Mouse (Mus musculus) thymus, adult 2 months (tissue): ENCODE measurements around the gene Ntan1. TPM values are rescaled to one million over a fixed set of nuclear protein-coding genes. Genes with fewer than 3 reads are reported as not detected.
A peak's percentile ranks its signal among the peaks of the same experiment; 100 is the strongest.
"Not testable (repeated sequence)": the region's sequence is repeated elsewhere in the genome, so short reads cannot be mapped to it uniquely, and the experiment has no call there.

Experiments used
- DNase-seq: peaks from one replicate; pipeline ENCODE4 v3.0.0; 2021
- H3K27ac ChIP-seq: fragments of 200-500 bp; 2 replicates; pipeline ENCODE4 v1.5.1; 2012; ENCODE audit warnings: low read length, control low read depth; ENCODE audit not compliant: control insufficient read depth, insufficient read depth
- H3K27me3 ChIP-seq: fragments of 200-500 bp; 2 replicates; pipeline ENCODE4 v1.6.1; 2012; ENCODE audit warnings: mild to moderate bottlenecking, low read length, moderate library complexity, mixed read lengths; ENCODE audit not compliant: control insufficient read depth, insufficient read depth
- H3K36me3 ChIP-seq: fragments of 200-500 bp; 2 replicates; pipeline ENCODE4 v1.6.1; 2012; ENCODE audit warnings: mild to moderate bottlenecking, low read length, moderate library complexity; ENCODE audit not compliant: control insufficient read depth, insufficient read depth
- H3K4me1 ChIP-seq: fragments of 200-500 bp; replicated peaks from 2 replicates; pipeline ENCODE4 v1.6.1; 2012; ENCODE audit warnings: low read length; ENCODE audit not compliant: control insufficient read depth, insufficient read depth
- H3K4me3 ChIP-seq: fragments of 200-500 bp; 2 replicates; pipeline ENCODE4 v1.5.1; 2012; ENCODE audit warnings: mild to moderate bottlenecking, low read length, control low read depth, moderate library complexity; ENCODE audit not compliant: control insufficient read depth, insufficient read depth
- CTCF ChIP-seq: fragments of 200-500 bp; IDR thresholded peaks from 2 replicates; pipeline ENCODE4 v1.5.1; 2012; ENCODE audit warnings: mild to moderate bottlenecking, control low read depth, low read length, moderate library complexity, borderline replicate concordance; ENCODE audit not compliant: control insufficient read depth, poor library complexity, insufficient read depth; ENCODE audit errors: extremely low read depth
- POLR2A ChIP-seq: fragments of 200-500 bp; IDR thresholded peaks from 2 replicates; pipeline ENCODE4 v1.6.1; 2012; ENCODE audit warnings: mild to moderate bottlenecking, low read length, control low read depth, moderate library complexity; ENCODE audit not compliant: control insufficient read depth, poor library complexity, insufficient read depth; ENCODE audit errors: extremely low read depth
- WGBS: fragments of 180-500 bp; shearing (Covaris S2); methylation state at CpG from one replicate; pipeline ENCODE4 v1.1.7; 2018; 5-methylcytosine and 5-hydroxymethylcytosine counted together
- polyA plus RNA-seq: library from polyadenylated mRNA; depleted of rRNA; stranded (reverse); fragments of >200 nt; gene quantifications from 2 replicates; pipeline ENCODE4 v1.2.3, GENCODE M21; 2012; rRNA removed

Ntan1 gene
- polyA plus RNA-seq: 80.3 and 86.7 TPM in 2 replicates

DNA sequence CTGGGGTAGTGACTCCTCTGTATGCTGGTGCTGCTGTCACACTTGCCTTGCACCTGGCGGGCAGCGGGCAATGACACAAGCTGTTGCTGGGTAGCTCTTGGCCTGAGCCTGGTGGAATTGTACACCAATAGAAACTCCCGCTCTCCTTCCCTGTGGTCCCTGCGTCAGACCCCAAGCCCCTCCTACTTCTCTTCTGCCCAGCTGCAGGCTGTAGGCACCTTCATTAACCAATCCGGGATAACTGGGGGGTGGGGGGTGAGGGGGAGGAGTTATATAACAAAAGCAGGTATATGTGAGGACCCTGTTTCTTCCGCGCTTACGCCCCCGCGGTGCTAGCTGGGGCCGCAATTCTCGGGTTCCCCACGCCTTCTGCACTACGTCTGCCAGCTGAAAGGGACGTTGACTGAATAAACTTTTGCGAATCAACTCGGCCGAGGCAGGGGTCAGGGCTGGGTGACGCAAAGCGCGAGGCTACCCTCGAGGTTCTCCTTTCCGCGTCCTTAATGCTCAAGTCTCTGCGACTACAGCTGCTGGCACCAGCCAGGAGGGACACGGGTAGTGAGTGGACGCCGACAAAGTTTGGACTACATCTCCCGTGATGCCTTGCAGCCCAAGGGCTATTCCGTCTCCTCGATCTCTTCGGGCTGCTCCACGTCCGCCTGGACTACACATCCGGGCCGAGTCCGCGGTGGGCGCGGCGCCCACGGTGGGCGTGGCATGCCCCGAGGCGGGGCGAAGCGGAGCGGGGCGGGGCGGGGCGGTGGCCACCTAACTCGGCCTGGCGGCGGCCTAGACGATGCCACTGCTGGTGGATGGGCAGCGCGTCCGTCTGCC is at the start of gene Ntan1:
Gene Ntan1, plus strand, starts transcription at position 286 of the 834 bp plus-strand sequence.
- H3K27me3 ChIP-seq: no peaks in the 10 kb centered on the region
- TF ChIP-seq POLR2A (peak; percentile 41), CTCF (no peak)
- WGBS: under 1% methylated on average over 58 of the region's 58 CpGs

DNA sequence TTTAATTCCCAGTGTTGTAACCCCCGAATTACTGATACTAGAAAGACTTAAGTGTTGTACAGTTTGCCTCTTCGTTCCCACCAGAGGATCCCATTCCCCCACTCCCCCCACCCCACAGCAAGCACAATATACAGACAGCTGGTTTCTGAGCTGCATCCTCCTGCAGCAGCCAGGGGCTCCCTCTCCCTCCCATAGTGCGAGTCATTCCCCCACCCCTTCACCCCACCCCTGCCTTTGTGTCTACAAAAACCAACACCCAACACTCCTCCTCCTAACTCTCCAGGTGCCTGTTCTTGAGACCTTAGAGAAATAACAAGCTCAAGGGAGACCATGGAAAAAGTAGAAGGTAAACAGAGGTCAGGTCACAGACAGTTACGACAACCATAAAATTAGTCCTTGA is 47.0 kb upstream of the Ntan1 start:
- not testable (repeated sequence) for H3K27me3 ChIP-seq, H3K4me3 ChIP-seq, H3K36me3 ChIP-seq, H3K4me1 ChIP-seq, H3K27ac ChIP-seq, DNase-seq
- 88% methylated on average over 4 of the region's 4 CpGs for WGBS

More for the DNA sequence above, at the start of gene Ntan1:
- peak within 1 kb of the TSS; percentile 72 for H3K27ac ChIP-seq
- peak within 1 kb of the TSS; percentile 61 for H3K4me3 ChIP-seq
- peak; percentile 93 for DNase-seq
- H3K36me3 ChIP-seq: no peaks in the 10 kb centered on the region; the same call in 1 of the 2 replicates
- H3K4me1 ChIP-seq: peaks cover 7% of the 10 kb centered on the region

DNA sequence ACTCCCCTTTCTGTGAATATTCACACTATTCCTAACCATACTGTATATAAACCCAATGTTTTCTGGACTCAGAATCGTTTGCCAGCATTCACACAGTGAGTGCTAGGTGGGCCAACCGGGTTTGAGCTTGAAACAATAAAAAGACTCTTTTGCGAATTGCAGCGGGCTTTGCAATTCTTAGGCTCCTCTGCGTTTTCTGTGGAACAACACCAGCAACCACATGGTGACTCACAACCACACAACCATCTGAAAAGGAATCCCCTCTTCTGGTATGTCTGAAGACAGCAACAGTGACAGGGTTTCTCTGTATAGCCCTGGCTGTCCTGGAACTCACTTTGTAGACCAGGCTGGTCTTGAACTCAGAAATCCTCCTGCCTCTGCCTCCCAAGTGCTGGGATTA is 46.6 kb upstream of the Ntan1 start:
- H3K36me3 ChIP-seq, H3K4me3 ChIP-seq, DNase-seq, H3K27ac ChIP-seq, H3K4me1 ChIP-seq, H3K27me3 ChIP-seq: not testable (repeated sequence)
- 90% methylated on average over 5 of the region's 5 CpGs for WGBS

DNA sequence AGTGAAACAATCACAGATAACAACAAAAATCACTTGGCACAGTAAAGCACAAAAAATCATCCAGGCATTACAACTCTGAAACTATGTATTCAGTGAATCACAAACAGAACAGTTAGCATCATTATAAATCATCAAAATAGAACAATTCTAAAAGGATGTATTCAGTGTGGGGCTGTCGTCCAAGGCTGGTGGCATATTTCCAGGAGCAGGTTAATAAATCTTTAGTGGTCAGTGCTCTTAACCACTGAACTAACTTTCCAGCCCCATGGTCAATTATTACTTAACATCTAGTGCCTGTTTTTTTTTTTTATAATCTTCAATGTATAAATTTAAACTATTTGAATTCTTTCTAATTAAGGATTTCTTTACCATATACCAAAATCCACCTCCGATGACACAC is 44.6 kb upstream of the Ntan1 start:
- H3K4me1 ChIP-seq, H3K27ac ChIP-seq, DNase-seq, H3K4me3 ChIP-seq, H3K36me3 ChIP-seq, H3K27me3 ChIP-seq: not testable (repeated sequence)
- WGBS: 80% methylated on average over 2 of the region's 2 CpGs

DNA sequence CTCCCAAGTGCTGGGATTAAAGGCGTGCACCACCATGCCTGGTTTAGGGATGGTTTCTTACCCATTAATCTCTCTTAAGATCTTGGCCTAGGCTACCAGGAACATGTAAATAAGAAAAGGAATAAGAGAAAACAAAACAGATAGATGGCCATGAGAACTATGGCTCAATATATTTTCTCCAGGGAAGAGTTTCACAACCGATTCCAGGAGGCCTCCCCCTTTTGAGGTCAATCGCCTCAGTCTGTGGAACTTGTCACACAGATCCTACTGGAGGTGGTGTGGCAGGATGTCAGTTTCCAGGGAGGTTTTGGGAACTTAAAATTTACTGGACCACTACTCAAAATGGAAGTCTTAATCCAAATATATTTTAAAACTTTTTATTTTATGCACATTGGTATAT is 44.0 kb upstream of the Ntan1 start:
- H3K4me1 ChIP-seq, H3K27me3 ChIP-seq, DNase-seq, H3K4me3 ChIP-seq, H3K36me3 ChIP-seq, H3K27ac ChIP-seq: not testable (repeated sequence)
- WGBS: 96% methylated on average over 3 of the region's 3 CpGs

DNA sequence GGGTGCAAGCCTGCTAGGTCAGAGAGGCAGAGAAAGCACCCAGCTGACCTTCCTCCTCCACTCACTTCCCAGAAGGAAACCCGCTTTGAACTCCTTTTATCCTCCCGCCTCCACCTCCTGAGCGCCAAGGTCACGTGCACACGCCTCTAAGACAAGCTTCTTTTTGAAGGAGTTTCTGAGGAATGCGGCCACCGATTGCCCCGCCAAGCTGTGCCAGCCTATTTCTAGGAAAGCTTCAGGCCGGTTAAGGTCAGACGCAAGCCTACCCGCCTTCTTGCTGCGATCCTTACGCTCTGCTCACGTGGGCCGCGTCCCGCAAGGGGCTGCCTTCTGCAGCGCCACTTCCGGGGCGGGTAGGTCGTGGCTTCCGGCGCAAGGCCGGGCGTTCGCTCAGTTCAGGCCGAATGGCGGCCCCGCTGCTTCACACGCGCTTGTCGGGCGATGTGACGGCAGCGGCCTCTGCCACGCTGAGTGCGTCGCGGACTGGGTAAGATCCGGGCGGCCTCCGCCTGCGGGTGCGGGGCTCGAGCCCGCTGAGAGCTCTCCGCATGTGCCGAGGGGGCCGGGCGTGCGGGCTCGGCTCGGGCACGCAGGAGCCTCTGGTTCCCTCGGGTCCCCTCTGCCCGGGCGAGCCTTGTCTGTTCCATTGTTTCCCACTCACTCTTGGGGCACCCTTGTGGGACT is 38.1 kb upstream of the Ntan1 start, which contains the start of gene Rrn3:
Gene Rrn3, plus strand, starts transcription at position 356 of the 684 bp plus-strand sequence.
- Histone ChIP-seq H3K36me3 (peaks cover 15% of the 10 kb centered on the region), H3K27ac (no peak within 1 kb of the TSS; the same call in 1 of the 2 replicates), H3K27me3 (no peaks in the 10 kb centered on the region), H3K4me1 (peaks cover 11% of the 10 kb centered on the region), H3K4me3 (peak within 1 kb of the TSS; percentile 70)
- under 1% methylated on average over 57 of the region's 57 CpGs for WGBS
- peak; percentile 86 for DNase-seq
- TF ChIP-seq CTCF (0 out of 2 replicates have a peak, but pooled peaks have one; percentile 16), POLR2A (peak; percentile 86)

DNA sequence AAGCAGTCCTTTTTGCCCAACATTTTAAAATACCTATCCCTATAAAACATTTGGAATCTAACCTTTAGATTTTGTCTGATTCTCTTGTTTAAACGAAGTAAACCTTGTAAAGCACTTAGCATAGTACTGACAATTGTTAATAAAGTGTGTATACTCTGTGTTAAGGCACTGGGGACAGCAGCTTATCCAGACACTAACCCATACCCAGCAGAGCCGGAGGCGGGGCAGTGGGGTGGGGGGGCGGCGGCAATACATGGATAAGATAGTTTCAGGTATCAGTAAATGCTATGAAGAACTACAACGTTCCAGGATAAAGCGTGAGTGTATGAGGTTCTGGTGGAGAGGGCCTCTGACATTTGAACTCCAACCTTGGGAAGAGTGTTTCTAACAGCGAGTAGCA is 37.4 kb upstream of the Ntan1 start:
- no peak overlapping the region for H3K27ac ChIP-seq
- TF ChIP-seq POLR2A (no peak), CTCF (no peak)

More for the DNA sequence above, 37.4 kb upstream of the Ntan1 start:
- DNase-seq: no peak
- Histone ChIP-seq H3K4me3 (no peak overlapping the region), H3K4me1 (peaks cover 11% of the 10 kb centered on the region), H3K36me3 (peaks cover 19% of the 10 kb centered on the region), H3K27me3 (no peaks in the 10 kb centered on the region)
- WGBS: 57% methylated on average over 8 of the region's 8 CpGs
